Mouse (Mus musculus) C2C12 (cell line): ENCODE data around the gene Gpr25.

ENCODE experiments used
- CTCF ChIP-seq: IDR thresholded peaks from one replicate; pipeline ENCODE4 v1.5.1; 2011; ENCODE audit not compliant: control insufficient read depth, insufficient read depth, insufficient read length
- MYOG ChIP-seq: IDR thresholded peaks from one replicate; pipeline ENCODE4 v1.6.1; 2011; ENCODE audit not compliant: control insufficient read depth, insufficient read length; ENCODE audit errors: extremely low read depth
- USF1 ChIP-seq: IDR thresholded peaks from one replicate; pipeline ENCODE4 v1.6.1; 2011; ENCODE audit warnings: low read depth, mild to moderate bottlenecking, control low read depth, moderate library complexity

GRCm38 (mm10) chr1:136244469-136244868 lies 16.2 kb downstream of the Gpr25 start:
- TF ChIP-seq USF1 (no peak), CTCF (no peak), MYOG (no peak)
